ENCODE assay signal across 19 mouse cellular contexts in the genomic region with DNA sequence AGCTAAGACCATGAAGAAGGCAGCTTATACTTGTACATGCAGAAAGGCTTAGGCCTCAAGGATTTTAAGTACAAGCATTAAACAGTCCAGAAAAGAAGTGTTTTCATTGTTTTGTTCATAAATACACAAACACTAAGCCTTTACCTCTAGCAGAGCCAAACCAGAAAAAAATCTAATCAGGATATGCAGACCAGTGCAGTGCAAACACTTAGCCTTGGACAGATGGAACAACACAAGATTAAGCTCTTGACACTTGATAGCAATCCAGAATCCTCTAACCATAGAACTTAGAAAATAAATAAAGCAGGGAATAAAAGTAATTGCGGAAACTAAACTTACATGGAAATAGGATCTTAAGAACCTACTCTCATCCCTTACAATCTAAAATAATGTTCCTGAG. TPM values are rescaled to one million over a fixed set of nuclear protein-coding genes. Genes with fewer than 3 reads are reported as not detected.
"Had no signal": no experiment of that assay in that cellular context is flagged by ENCODE, and none has a peak within 500 bp of the region (broad histone marks: within the 10 kb centered on the region; RNA-seq: fewer than 3 reads in every experiment).

No protein-coding gene starts in this region.

- H3K9ac ChIP-seq: lung, embryonic 14.5 days; midbrain, embryonic 12.5 days; neural tube, embryonic 12.5 days; stomach, embryonic 15.5 days had no signal

- H3K9me3 ChIP-seq: midbrain, embryonic 10.5 days; midbrain, embryonic 12.5 days; neural tube, embryonic 12.5 days; stomach, embryonic 15.5 days had no signal

- H3K27me3 ChIP-seq: midbrain, embryonic 12.5 days; neural tube, embryonic 12.5 days; stomach, embryonic 15.5 days had no signal

- H3K27ac ChIP-seq: midbrain, embryonic 10.5 days; midbrain, embryonic 12.5 days; neural tube, embryonic 12.5 days; stomach, embryonic 15.5 days; stomach, postnatal 0 days had no signal

- H3K4me2 ChIP-seq: lung, embryonic 14.5 days; midbrain, embryonic 12.5 days; neural tube, embryonic 12.5 days; stomach, embryonic 15.5 days had no signal

- H3K4me3 ChIP-seq: midbrain, embryonic 10.5 days; midbrain, embryonic 12.5 days; neural tube, embryonic 12.5 days; stomach, embryonic 15.5 days had no signal

- H3K4me1 ChIP-seq: midbrain, embryonic 10.5 days; stomach, embryonic 15.5 days had no signal

- ATAC-seq: midbrain, embryonic 16.5 days had no signal

- H3K36me3 ChIP-seq: midbrain, embryonic 10.5 days; midbrain, embryonic 12.5 days; neural tube, embryonic 12.5 days; stomach, embryonic 15.5 days had no signal

- DNase-seq: lung, adult 18-20 months; lung, embryonic 14.5 days; lung, postnatal 10 days; lung, postnatal 4 days; midbrain, embryonic 14.5 days; right cerebral cortex, postnatal 14 days; thymus, adult 2 months; thymus, postnatal 25 days; thymus, postnatal 4 days had no signal

RNA-seq across cellular contexts. Expression of a gene that starts 10.4 kb away (rescaled TPM):
- total RNA-seq: megakaryocyte, adult 5-6 weeks; megakaryocyte-erythroid progenitor cell, adult 5-6 weeks; monocyte, adult 5-6 weeks; neutrophil, adult 5-6 weeks had no signal
